Mouse (Mus musculus) heart, adult 2 months (tissue): ENCODE measurements around the gene Tbc1d22a. TPM values are rescaled to one million over a fixed set of nuclear protein-coding genes. Genes with fewer than 3 reads are reported as not detected.

Experiments
- DNase-seq, 2 experiments: peaks; one replicate each; pipeline ENCODE4 v3.0.0; 2021
- H3K27ac ChIP-seq: fragments of 200-600 bp; 2 replicates; pipeline ENCODE4 v1.8.1; 2022
- H3K27me3 ChIP-seq: fragments of 200-500 bp; 2 replicates; pipeline ENCODE4 v1.6.1; 2012; ENCODE audit warnings: mild to moderate bottlenecking, low read length, inconsistent platforms, mixed read lengths; ENCODE audit not compliant: control insufficient read depth, insufficient read depth
- H3K36me3 ChIP-seq: fragments of 200-500 bp; 2 replicates; pipeline ENCODE4 v1.6.1; 2012; ENCODE audit warnings: low read length, inconsistent platforms; ENCODE audit not compliant: control insufficient read depth, insufficient read depth
- H3K4me1 ChIP-seq: fragments of 200-500 bp; 2 replicates; pipeline ENCODE4 v1.6.1; 2011; ENCODE audit warnings: low read length; ENCODE audit not compliant: control insufficient read depth, insufficient read depth
- H3K4me3 ChIP-seq: fragments of 200-600 bp; 2 replicates; pipeline ENCODE4 v1.8.1; 2022
- H3K79me2 ChIP-seq: fragments of 200-500 bp; replicated peaks from 2 replicates; pipeline ENCODE4 v1.6.1; 2012; ENCODE audit warnings: mild to moderate bottlenecking, inconsistent platforms, low read length, moderate library complexity, mixed read lengths; ENCODE audit not compliant: control insufficient read depth, insufficient read depth
- H3K9ac ChIP-seq: fragments of 200-500 bp; 2 replicates; pipeline ENCODE4 v1.6.1; 2012; ENCODE audit warnings: low read depth, mild to moderate bottlenecking, control low read depth, inconsistent platforms, low read length, mixed read lengths
- CTCF ChIP-seq: fragments of 200-600 bp; IDR thresholded peaks from 2 replicates; pipeline ENCODE4 v1.8.1; 2022; ENCODE audit warnings: antibody characterized with exemption, mild to moderate bottlenecking, moderate library complexity
- EP300 ChIP-seq: fragments of 200-500 bp; IDR thresholded peaks from 2 replicates; pipeline ENCODE4 v1.6.1; 2011; ENCODE audit warnings: low read depth, low read length, control low read depth; ENCODE audit not compliant: insufficient read depth
- POLR2A ChIP-seq: fragments of 200-500 bp; IDR thresholded peaks from 2 replicates; pipeline ENCODE4 v1.6.1; 2011; ENCODE audit warnings: mild to moderate bottlenecking, low read depth, low read length, control low read depth; ENCODE audit not compliant: insufficient read depth
- WGBS: fragments of 180-500 bp; shearing (Covaris S2); methylation state at CpG from one replicate; pipeline ENCODE4 v1.1.7; 2018; 5-methylcytosine and 5-hydroxymethylcytosine counted together
- intact Hi-C: fragments of 180-260 bp; cut with DNase I; formaldehyde crosslinking; loops from one replicate; pipeline ENCODE4 v1.15.1; 2025
- polyA plus RNA-seq: library from polyadenylated mRNA; depleted of rRNA; stranded (reverse); fragments of >200 nt; gene quantifications from 2 replicates; pipeline ENCODE4 v1.2.3, GENCODE M21; 2012
- total RNA-seq, 2 experiments: library from RNA; stranded (reverse); gene quantifications; 2 replicates each; pipeline ENCODE4 v1.2.3; 2021

Tbc1d22a gene
- total and polyA plus RNA-seq, 3 experiments: 21.8 to 25.6 (median 23.2) TPM

GRCm38 (mm10) chr15:86172124-86172523, 42.1 kb upstream of the Tbc1d22a start:
- Histone ChIP-seq H3K4me1 (peaks cover 46% of the 10 kb centered on the region), H3K36me3 (no peaks in the 10 kb centered on the region; the same call in 1 of the 2 replicates), H3K79me2 (peaks cover 4% of the 10 kb centered on the region; the same call in 1 of the 2 replicates), H3K4me3 (no peak overlapping the region), H3K27ac (peak overlapping the region; percentile 54), H3K9ac (no peak overlapping the region), H3K27me3 (no peaks in the 10 kb centered on the region)
- DNase-seq: peak; percentile 66 to 77
- 30% methylated on average over 3 of the region's 3 CpGs for WGBS
- intact Hi-C loops: no loop called here
- peak; percentile 98 for TF ChIP-seq EP300
- TF ChIP-seq POLR2A: no peak

GRCm38 (mm10) chr15:86172526-86172925, 41.7 kb upstream of the Tbc1d22a start:
- Histone ChIP-seq H3K4me1 (peaks cover 48% of the 10 kb centered on the region), H3K9ac (no peak overlapping the region), H3K79me2 (peaks cover 4% of the 10 kb centered on the region; the same call in 1 of the 2 replicates), H3K4me3 (no peak overlapping the region), H3K36me3 (no peaks in the 10 kb centered on the region; the same call in 1 of the 2 replicates), H3K27me3 (no peaks in the 10 kb centered on the region), H3K27ac (peak overlapping the region; percentile 12; the same call in 1 of the 2 replicates)
- WGBS: 45% methylated on average over 6 of the region's 6 CpGs
- intact Hi-C loops: no loop called here
- no peak for TF ChIP-seq POLR2A
- no peak for TF ChIP-seq CTCF
- TF ChIP-seq EP300: no peak
- peak; percentile 41 to 45 for DNase-seq

GRCm38 (mm10) chr15:86173136-86173985, 40.9 kb upstream of the Tbc1d22a start:
- DNase-seq: peak; percentile 47 to 48
- H3K36me3 ChIP-seq: no peaks in the 10 kb centered on the region; the same call in 1 of the 2 replicates
- WGBS: 42% methylated on average over 16 of the region's 16 CpGs
- H3K79me2 ChIP-seq: no peaks in the 10 kb centered on the region; the same call in 1 of the 2 replicates
- no peaks in the 10 kb centered on the region for H3K27me3 ChIP-seq
- TF ChIP-seq POLR2A: no peak
- no peak for TF ChIP-seq EP300
- no peak for TF ChIP-seq CTCF
- H3K4me1 ChIP-seq: peaks cover 46% of the 10 kb centered on the region
- no peak overlapping the region for H3K4me3 ChIP-seq
- H3K27ac ChIP-seq: peak overlapping the region; percentile 12; the same call in 1 of the 2 replicates
- intact Hi-C loops: no loop called here
- H3K9ac ChIP-seq: no peak overlapping the region

- peak overlapping the region; percentile 78 for H3K27ac ChIP-seq
- peak in 1 of 2 experiments; percentile 14 for DNase-seq
- TF ChIP-seq POLR2A: no peak
- TF ChIP-seq CTCF: no peak
- TF ChIP-seq EP300: no peak
- H3K27me3 ChIP-seq: no peaks in the 10 kb centered on the region
- intact Hi-C loops: no loop called here
- H3K36me3 ChIP-seq: no peaks in the 10 kb centered on the region
- H3K4me3 ChIP-seq: no peak overlapping the region
- no peaks in the 10 kb centered on the region; the same call in none of the 2 replicates for H3K79me2 ChIP-seq
- WGBS: 75% methylated on average over 3 of the region's 3 CpGs
- H3K4me1 ChIP-seq: peaks cover 29% of the 10 kb centered on the region
- no peak overlapping the region for H3K9ac ChIP-seq
Observed at GRCm38 (mm10) chr15:86175253-86176050, 38.8 kb upstream of the Tbc1d22a start.

- no peak for DNase-seq
- Histone ChIP-seq H3K79me2 (no peaks in the 10 kb centered on the region; the same call in none of the 2 replicates), H3K27me3 (no peaks in the 10 kb centered on the region), H3K36me3 (no peaks in the 10 kb centered on the region), H3K4me1 (peaks cover 29% of the 10 kb centered on the region), H3K27ac (peak overlapping the region; percentile 78), H3K4me3 (no peak overlapping the region), H3K9ac (no peak overlapping the region)
- intact Hi-C loops: no loop called here
- WGBS: 73% methylated on average over 10 of the region's 10 CpGs
- TF ChIP-seq POLR2A: no peak
- TF ChIP-seq CTCF: no peak
- TF ChIP-seq EP300: no peak
Observed at GRCm38 (mm10) chr15:86176166-86176565, 38.1 kb upstream of the Tbc1d22a start.
